Mouse (Mus musculus) cerebellum, adult 2 months (tissue): ENCODE results near the gene Pnma1.

Experiments
- CTCF ChIP-seq: fragments of 200-500 bp; IDR thresholded peaks from 2 replicates; pipeline ENCODE4 v1.5.1; 2011; ENCODE audit warnings: low read depth, mild to moderate bottlenecking, control low read depth, low read length, moderate library complexity, borderline replicate concordance; ENCODE audit not compliant: insufficient read depth
- POLR2A ChIP-seq: fragments of 200-500 bp; IDR thresholded peaks from 2 replicates; pipeline ENCODE4 v1.6.1; 2011; ENCODE audit warnings: low read length, control low read depth, borderline replicate concordance; ENCODE audit not compliant: insufficient read depth

- TF ChIP-seq CTCF, result no peak
- TF ChIP-seq POLR2A, result no peak
These were observed 2.7 kb upstream of the Pnma1 start for GRCm38 (mm10) chr12:84150976-84151375.
